Mouse (Mus musculus) kidney, adult 2 months (tissue): ENCODE data around the gene Depp1.

Experiments
- CTCF ChIP-seq: fragments of 200-500 bp; conservative IDR thresholded peaks from 2 replicates; pipeline ENCODE4 v1.5.1; 2011; ENCODE audit warnings: low read depth, mild to moderate bottlenecking, control low read depth, low read length, moderate library complexity, mixed read lengths; ENCODE audit not compliant: insufficient read depth, insufficient read length
- POLR2A ChIP-seq: fragments of 200-500 bp; IDR thresholded peaks from one replicate; pipeline ENCODE4 v1.6.1; 2011; ENCODE audit warnings: low read depth, low read length, control low read depth

GRCm38 (mm10) chr6:116693639-116694038 lies 43.2 kb downstream of the Depp1 start:
- TF ChIP-seq POLR2A (no peak), CTCF (no peak)
